Mouse (Mus musculus): ENCODE results near the gene Gid8.

Gid8 gene

GRCm38 (mm10) chr2:180709923-180710272 lies at the start of gene Gid8, which contains the start of gene Dido1:
Gid8 (plus strand) TSS chr2:180710117.
Dido1 (minus strand) TSS chr2:180709999.
- in situ Hi-C loops (cut with MboI, MseI) = no loop called here

GRCm38 (mm10) chr2:180660521-180660920 lies 49.4 kb upstream of the Gid8 start:
- in situ Hi-C loops (cut with MboI, MseI) = no loop called here

- in situ Hi-C loops (cut with MboI, MseI) = no loop called here
Measured at GRCm38 (mm10) chr2:180662008-180662407, 47.9 kb upstream of the Gid8 start.

- in situ Hi-C loops (cut with MboI, MseI) = no loop called here
Measured at GRCm38 (mm10) chr2:180676706-180677105, 33.2 kb upstream of the Gid8 start.

- in situ Hi-C loops (cut with MboI, MseI) = no loop called here
Measured at GRCm38 (mm10) chr2:180678609-180679140, 31.2 kb upstream of the Gid8 start.

GRCm38 (mm10) chr2:180681225-180681624 lies 28.7 kb upstream of the Gid8 start:
- in situ Hi-C loops (cut with MboI, MseI) = no loop called here

- in situ Hi-C loops (cut with MboI, MseI) = no loop called here
Measured at GRCm38 (mm10) chr2:180683524-180683923, 26.4 kb upstream of the Gid8 start.

- in situ Hi-C loops (cut with MboI, MseI) = no loop called here
Measured at GRCm38 (mm10) chr2:180684031-180684430, 25.9 kb upstream of the Gid8 start.

- in situ Hi-C loops (cut with MboI, MseI) = no loop called here
Measured at GRCm38 (mm10) chr2:180689841-180690240, 20.1 kb upstream of the Gid8 start.

- in situ Hi-C loops (cut with MboI, MseI) = no loop called here
Measured at GRCm38 (mm10) chr2:180692630-180693029, 17.3 kb upstream of the Gid8 start.

GRCm38 (mm10) chr2:180695176-180695575 lies 14.7 kb upstream of the Gid8 start:
- in situ Hi-C loops (cut with MboI, MseI) = no loop called here

- in situ Hi-C loops (cut with MboI, MseI) = no loop called here
Measured at GRCm38 (mm10) chr2:180700457-180700856, 9.5 kb upstream of the Gid8 start.

- in situ Hi-C loops (cut with MboI, MseI) = no loop called here
Measured at GRCm38 (mm10) chr2:180701053-180701766, 8.7 kb upstream of the Gid8 start.

GRCm38 (mm10) chr2:180701767-180702621 lies 7.9 kb upstream of the Gid8 start:
- in situ Hi-C loops (cut with MboI, MseI) = no loop called here

- in situ Hi-C loops (cut with MboI, MseI) = no loop called here
Measured at GRCm38 (mm10) chr2:180702701-180703149, 7.2 kb upstream of the Gid8 start.

GRCm38 (mm10) chr2:180703175-180703574 lies 6.7 kb upstream of the Gid8 start:
- in situ Hi-C loops (cut with MboI, MseI) = no loop called here

GRCm38 (mm10) chr2:180703645-180704359 lies 6.1 kb upstream of the Gid8 start:
- in situ Hi-C loops (cut with MboI, MseI) = no loop called here

GRCm38 (mm10) chr2:180704591-180704990 lies 5.3 kb upstream of the Gid8 start:
- in situ Hi-C loops (cut with MboI, MseI) = no loop called here

GRCm38 (mm10) chr2:180705066-180705465 lies 4.9 kb upstream of the Gid8 start:
- in situ Hi-C loops (cut with MboI, MseI) = no loop called here

GRCm38 (mm10) chr2:180705975-180706374 lies 3.9 kb upstream of the Gid8 start:
- in situ Hi-C loops (cut with MboI, MseI) = no loop called here

- in situ Hi-C loops (cut with MboI, MseI) = no loop called here
Measured at GRCm38 (mm10) chr2:180709023-180709922, 644 bp upstream of the Gid8 start.
